Mouse (Mus musculus): ENCODE measurements around the gene Rusc2.

- TF ChIP-seq CTCF (IDR thresholded peaks at IDR 0.05; ENCODE audit: borderline replicate concordance, insufficient read depth, low read length) (no peak), POLR2A (IDR thresholded peaks at IDR 0.05; ENCODE audit: low read depth, low read length) (no peak)
Measured at GRCm38 (mm10) chr4:43336176-43336575, 45.6 kb upstream of the Rusc2 start.

Data from embryonic fibroblast, embryonic 13.5 days (primary cell).